Mouse (Mus musculus) forelimb bud, embryonic 11.5 days (tissue): ENCODE measurements around the gene Tmem159.

Experiments used
- DNase-seq: peaks from one replicate; pipeline ENCODE4 v3.0.0-alpha.2; 2012; ENCODE audit warnings: low read depth, low spot score

The Tmem159 gene

DNA sequence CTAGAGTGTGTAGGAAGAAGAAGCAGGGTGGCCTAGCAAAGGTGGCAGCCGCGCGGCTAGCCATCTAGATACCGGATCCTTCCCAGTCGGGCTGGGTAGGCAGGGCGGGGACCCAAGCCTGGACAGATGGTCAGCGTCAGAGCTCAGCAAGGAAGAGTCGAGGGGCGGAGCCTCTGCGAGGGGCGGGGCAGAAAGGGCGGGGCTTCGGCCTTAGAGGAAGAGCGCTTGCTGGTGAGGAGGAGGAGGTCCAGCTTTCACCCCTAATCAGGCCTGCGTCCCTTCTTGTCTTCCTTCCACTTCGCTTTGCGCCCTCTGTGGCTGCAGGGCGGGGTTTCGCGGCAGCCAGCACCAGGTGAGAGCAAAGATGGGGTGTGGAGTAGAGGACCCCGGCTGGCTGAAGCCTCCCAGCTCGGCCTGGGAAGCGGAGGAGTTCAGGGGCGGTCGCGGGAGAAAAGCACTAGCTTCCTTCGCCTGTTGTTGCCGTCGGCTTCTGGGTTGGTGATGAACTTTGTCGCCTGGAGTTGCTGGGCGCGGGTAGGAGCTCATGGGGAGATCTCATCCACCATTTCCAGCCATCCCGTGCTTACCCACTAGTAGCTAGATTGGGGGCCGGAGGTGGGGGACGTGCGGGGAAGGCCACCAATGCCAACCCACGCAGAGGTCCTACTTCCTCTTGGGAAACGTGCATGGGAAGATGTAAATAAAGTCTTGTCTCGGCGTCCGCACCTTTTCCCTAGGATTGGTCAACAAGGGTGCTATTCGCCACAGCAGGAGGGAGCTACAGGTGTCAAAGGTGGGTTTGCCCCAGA is at the start of gene Tmem159:
Gene Tmem159, plus strand, starts transcription at position 190 of the 809 bp plus-strand sequence.
- peak; percentile 76 for DNase-seq

- DNase-seq: no peak
Observed at GRCm38 (mm10) chr7:120054016-120054415, 48.1 kb upstream of the Tmem159 start.

GRCm38 (mm10) chr7:120055479-120055878 is 46.7 kb upstream of the Tmem159 start:
- no peak for DNase-seq

GRCm38 (mm10) chr7:120064045-120064444 is 38.1 kb upstream of the Tmem159 start:
- no peak for DNase-seq

DNA sequence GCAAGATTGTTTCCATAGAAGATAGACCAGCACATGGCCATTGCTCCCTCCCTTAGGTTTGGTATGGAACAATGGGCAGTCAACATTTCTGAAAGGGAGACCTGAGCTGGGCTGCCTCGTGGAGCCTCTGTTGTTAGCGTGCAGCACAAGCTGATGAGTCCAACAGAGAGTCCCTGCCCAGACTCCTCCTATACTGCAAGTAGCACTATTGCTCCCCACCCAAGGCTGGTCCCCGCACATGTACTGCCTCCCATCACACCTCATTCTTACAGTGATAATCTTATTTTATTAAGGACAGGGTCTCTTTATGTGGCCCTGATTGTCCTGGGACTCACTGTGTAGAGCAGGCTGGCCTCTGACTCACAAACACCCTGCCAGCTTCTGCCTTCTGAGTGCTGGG is 34.0 kb upstream of the Tmem159 start:
- DNase-seq: no peak

GRCm38 (mm10) chr7:120069164-120069563 is 33.0 kb upstream of the Tmem159 start:
- no peak for DNase-seq

DNA sequence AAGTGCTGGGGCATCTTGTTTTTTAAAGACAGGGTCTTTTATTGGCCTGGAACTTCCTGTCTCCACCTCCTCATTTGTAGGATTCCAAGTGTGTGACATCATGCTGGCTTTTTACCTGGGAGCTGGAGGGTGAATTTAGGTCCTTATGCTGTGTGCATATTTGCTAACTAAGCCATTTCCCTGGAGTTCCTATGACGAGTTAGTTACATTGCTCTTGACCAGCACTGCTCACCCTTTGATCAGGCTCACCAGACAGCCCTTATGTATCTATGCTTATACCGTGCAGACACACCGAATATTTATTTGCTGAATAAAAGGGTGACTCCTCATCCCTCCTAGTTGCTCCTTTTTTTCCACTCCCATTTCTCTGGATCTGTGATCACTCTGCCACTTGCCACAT is 22.0 kb upstream of the Tmem159 start:
- DNase-seq: no peak

GRCm38 (mm10) chr7:120093033-120093432 is 9.1 kb upstream of the Tmem159 start:
- no peak for DNase-seq

- DNase-seq: no peak
Observed at GRCm38 (mm10) chr7:120094216-120094615, 7.9 kb upstream of the Tmem159 start.

- DNase-seq: no peak
Observed at GRCm38 (mm10) chr7:120095180-120095579, 7.0 kb upstream of the Tmem159 start, which contains the start of gene Dnah3. TSS of gene Dnah3 (minus strand) at chr7:120095280.

DNA sequence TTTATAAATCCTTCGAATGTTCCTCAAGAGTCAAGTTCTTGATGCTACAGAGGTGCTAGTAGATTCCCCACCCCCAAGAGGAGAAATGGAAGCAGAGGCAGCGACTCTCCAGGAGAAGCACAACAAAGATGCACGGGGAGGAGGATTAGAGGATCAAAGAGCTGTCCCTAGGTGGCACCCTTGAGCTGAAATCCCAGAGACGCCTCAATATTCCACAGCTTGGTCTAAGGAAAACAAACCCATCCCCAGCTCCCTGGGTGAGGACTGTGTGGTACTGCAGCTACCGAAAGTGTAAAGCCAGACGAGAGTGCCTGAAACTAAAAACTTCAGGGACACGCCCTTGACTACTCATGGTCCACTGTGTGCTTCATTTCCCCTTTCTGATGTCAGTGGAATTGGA is 4.3 kb upstream of the Tmem159 start:
- peak; percentile 67 for DNase-seq

GRCm38 (mm10) chr7:120098403-120098802 is 3.8 kb upstream of the Tmem159 start:
- DNase-seq: peak; percentile 56

DNA sequence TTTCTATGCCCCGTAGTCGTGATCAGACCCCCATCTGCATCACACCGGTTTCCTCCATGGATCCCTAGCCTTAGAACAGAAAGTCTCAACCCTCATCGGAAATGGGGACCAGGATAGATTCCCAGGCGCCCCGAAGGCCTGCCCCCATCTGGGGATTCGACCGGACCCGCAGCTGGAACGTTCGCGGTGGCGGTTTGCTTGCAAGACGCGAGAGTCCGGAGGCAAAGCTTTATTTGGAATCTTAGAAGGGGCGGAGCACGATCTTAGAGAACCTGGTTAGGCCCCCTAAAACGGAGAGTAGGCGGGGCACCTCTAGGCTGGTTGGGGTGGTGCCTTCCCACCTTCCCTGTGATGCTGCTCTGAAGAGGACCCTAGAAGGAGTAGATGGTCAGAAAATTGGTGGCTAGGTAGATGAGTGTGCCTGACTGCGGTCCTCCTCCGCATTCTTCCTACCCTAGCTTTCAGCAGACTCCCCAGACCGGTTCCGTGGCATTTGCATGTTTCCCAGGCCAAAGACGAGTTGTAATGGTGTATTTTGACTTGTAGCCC is 940 bp downstream of the Tmem159 start:
- DNase-seq: peak; percentile 32

DNA sequence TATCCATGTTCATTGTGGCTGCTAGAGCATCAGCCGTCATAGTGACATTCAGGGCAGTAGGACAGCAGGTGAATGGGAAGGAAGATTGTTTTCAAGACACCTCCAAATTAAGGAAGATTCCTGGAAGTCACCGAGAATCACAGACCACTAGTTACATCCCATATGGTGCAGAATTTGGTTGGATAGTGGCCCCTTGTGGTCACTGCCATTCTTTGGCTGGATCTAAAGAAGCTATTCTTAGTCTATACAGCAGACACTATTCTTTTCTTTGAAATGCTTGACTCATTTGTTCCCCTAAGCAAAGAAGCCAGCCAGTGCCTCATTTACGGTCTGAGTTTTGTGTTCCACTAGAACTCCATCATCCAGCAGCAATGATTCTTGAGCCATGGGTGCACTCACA is 2.8 kb downstream of the Tmem159 start:
- DNase-seq: no peak

GRCm38 (mm10) chr7:120106356-120106755 is 4.2 kb downstream of the Tmem159 start:
- no peak for DNase-seq

DNA sequence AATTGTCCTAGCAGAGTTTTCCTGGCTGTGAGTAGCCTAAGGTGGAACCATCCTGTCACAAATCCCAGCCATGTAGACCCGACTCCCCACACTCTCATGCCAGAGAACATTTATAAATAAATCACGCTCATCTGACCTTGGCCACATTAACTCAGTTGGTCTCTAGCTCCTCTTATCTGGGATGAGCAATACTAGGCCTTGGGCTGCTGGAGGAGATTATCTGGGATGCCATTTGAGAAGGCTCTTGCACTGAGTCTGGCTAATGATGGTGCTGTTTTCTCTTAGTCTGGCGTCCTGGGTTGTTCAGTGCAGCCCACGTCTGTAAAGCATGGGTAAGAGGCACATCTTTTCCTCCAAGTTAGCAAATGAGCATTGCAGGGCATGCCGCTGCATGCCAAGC is 7.5 kb downstream of the Tmem159 start:
- no peak for DNase-seq

GRCm38 (mm10) chr7:120116976-120117375 is 14.8 kb downstream of the Tmem159 start:
- no peak for DNase-seq

GRCm38 (mm10) chr7:120117529-120117928 is 15.4 kb downstream of the Tmem159 start:
- no peak for DNase-seq

GRCm38 (mm10) chr7:120123776-120124175 is 21.6 kb downstream of the Tmem159 start:
- no peak for DNase-seq

DNA sequence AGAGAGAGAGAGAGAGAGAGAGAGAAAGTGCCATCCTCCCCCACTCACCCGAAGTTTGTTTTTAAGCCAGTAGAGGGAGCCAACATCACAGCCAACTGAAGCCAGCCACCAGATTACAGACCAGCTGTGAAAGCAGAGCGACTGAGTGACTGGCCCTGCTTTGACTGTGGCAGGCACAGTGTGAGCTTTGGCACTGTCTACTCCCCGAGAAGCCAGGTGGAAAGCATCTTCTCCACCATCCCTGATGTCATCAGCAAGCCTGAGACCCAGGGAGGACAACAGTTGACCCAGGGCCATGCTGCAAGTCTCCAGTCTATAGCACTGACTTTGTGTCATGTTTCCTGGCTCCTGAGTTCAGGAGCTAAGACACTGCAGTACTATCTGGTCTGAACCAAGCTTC is 22.7 kb downstream of the Tmem159 start:
- peak; percentile 78 for DNase-seq

GRCm38 (mm10) chr7:120126976-120127685 is 25.0 kb downstream of the Tmem159 start:
- DNase-seq: no peak

GRCm38 (mm10) chr7:120127686-120128059 is 25.5 kb downstream of the Tmem159 start:
- peak; percentile 59 for DNase-seq

GRCm38 (mm10) chr7:120128951-120129350 is 26.8 kb downstream of the Tmem159 start:
- DNase-seq: no peak
